Mouse (Mus musculus) left cerebral cortex, postnatal 36 days (tissue): ENCODE data around the gene Dnajc13. TPM values are rescaled to one million over a fixed set of nuclear protein-coding genes. Genes with fewer than 3 reads are reported as not detected.

Experiments
- DNase-seq, 2 experiments: peaks; one replicate each; pipeline ENCODE4 v3.0.0; 2021 to 2022; ENCODE audit warnings: low spot score in 2 of 2, mixed read lengths in 1 of 2
- intact Hi-C: fragments of 180-260 bp; cut with DNase I; formaldehyde crosslinking; loops from one replicate; pipeline ENCODE4 v1.15.1; 2025
- total RNA-seq, 2 experiments: library from RNA; stranded (reverse); gene quantifications; 2 replicates each; pipeline ENCODE4 v1.2.3; 2021

Gene Dnajc13
- total RNA-seq, 2 experiments from 2014 or later = 54.5 to 70.4 TPM

DNA sequence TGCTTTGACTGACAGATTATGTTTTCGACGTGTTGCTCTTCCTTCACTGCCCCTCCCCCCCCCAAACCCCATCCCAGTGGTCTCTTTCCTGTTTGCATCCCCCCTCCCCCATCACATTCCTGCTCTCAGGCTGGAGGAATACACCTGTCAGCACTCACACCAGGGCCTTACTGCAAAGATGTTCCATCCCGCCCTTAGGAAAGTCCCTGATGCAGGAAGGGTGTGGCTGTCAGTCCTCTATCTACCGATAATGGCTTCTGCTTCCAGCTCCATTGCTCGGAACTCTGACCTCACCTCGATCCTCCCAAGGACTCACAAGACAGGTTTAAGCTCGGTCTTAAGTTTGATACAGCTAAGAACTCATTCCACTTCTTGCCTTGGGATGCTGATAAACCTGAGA lies 116.0 kb downstream of the Dnajc13 start:
- no peak for DNase-seq
- intact Hi-C loops = no loop called here

DNA sequence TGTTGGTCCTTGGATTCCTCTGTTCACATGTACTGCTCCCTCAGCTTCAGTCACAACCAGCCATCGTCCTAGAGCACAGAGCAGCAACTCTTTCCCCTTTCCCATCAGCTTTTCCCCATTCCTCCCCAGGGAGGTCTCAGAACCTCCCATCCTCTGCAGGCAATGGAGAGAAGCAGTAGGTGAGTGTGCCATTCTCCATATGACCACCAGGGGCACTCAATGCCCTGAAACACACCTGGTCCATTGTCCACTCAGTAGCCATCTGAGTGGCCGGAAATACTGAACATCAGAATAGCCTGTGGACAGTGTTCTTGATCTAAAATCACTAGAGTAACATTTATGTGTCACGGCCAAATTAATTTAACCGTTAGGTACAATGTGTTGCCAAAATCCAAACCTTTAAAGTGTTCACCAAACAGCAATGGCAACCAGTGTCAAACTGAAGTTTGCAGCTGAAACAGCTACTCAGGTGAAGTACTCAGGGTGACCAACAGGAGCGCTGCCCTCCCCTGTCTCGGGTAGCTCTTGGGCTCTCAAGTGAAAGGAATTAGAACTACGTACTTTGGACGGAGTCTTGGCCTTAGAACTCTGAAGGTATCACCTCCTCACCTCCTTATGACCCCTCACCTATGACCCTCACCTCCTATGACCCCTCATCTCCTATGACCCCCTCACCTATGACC lies 118.3 kb downstream of the Dnajc13 start:
- DNase-seq = no peak
- intact Hi-C loops = no loop called here

DNA sequence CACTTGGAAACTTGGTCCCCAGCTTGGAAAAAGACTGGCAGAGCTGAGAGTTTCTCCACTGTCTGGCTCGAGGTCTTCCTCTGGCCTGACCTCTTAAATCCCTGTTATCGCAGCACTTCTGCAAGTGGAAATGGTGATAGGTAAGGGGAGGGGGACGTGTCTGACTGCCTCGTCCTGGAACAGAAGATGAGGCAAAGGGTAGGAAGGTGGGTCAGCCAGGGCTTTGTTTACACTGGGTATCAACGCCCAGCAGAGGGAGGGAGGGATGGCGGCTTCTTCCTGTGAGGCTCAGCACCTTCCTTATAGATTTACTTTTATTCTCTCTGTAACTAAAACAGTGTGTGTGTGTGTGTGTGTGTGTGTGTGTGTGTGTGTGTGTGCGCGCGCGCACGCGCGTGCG lies 119.9 kb downstream of the Dnajc13 start:
- intact Hi-C loops = no loop called here
- no peak for DNase-seq

DNA sequence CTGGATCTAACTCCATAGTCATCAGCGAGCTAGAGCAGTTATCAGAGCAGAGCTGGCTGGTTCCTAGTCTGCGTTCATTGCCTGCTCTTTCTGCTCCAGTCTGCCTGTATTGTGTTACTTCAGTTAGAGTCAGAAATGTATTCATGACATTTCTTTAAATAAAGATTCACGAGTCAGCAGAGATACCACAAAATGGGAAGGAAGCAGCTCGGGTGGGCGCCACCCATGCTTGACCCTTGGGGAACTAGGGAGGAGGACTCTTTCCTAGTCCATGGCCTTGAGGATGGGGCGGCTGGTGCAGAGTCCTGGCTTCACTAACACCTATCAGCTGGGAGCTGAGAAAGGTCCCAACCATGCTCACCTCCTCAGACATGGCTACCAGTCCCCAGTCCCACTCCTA lies 122.4 kb downstream of the Dnajc13 start:
- intact Hi-C loops = no loop called here
- no peak for DNase-seq

DNA sequence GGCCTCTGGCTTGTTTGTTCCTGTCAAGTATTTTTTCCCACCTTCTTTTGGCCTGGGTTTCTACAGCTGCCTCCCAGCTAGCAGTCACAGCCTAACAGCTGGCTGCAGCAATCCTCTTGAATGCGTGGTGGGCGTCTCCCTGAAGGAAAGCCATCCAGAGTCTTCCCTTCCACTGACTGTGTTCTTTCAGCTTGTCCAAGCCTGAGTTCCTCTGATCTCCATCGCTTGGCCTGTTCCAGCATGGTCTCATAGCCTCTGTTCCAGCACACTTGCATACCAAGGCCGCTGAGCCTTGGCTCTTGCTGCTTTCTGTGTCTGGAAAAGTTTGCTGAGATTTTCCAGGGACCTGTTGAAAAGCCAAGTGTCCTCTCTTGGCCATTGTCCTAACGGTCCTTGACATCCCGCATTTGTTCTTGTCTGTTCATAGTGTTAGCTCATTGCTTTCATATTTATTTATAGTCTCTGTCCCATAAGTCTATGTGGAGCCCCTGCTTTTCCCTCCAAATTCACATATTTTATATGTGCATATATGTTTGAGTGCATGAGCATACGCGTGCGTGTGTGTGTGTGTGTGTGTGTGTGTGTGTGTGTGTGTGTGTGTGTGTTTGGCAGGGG lies 132.5 kb downstream of the Dnajc13 start:
- no peak for DNase-seq
- intact Hi-C loops = no loop called here

DNA sequence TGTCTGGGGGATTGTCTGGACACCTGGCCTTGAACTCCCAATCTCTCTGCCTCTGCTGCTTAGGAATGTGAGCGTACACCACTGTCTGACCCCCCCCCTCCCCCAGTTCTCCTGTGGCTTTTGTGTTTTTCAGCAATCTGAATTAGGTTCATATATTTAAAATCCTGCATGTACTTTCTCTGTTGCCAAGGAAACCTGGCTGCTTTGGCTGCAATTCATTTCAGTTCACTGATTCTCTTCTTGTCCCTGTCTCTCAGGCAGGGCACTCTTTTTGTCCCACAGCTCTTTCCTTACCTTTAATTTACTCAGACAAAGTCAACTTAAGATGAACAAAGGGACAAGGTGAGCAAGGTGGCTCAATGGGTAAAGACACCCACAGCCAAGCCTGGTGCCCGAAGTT lies 134.6 kb downstream of the Dnajc13 start:
- peak in 1 of 2 experiments; percentile 30 for DNase-seq

DNA sequence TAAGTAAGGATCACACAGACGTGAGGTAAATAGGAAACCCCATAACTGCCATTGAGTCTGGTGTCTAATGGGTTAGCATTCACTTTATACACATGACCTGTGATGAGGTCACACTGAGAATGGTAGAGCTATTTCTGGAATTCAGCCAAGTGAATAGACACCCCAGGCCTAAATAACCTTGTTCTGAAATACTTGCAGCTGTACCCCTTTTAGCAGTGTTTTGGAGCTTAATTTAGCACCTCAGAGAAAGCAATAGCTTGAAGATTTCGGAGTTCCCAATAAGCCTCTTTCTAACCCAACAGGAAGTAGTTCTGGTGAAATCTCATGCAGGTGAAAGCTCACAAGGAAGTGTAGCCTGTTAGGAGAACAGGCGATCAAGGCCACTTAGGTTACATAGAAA lies 135.9 kb downstream of the Dnajc13 start, which contains the start of gene Ackr4:
TSS of gene Ackr4 (minus strand) at position 101 of the 400 bp plus-strand sequence.
- no peak for DNase-seq
- intact Hi-C loops = no loop called here

More for the DNA sequence above, 134.6 kb downstream of the Dnajc13 start:
- intact Hi-C loops = no loop called here

DNA sequence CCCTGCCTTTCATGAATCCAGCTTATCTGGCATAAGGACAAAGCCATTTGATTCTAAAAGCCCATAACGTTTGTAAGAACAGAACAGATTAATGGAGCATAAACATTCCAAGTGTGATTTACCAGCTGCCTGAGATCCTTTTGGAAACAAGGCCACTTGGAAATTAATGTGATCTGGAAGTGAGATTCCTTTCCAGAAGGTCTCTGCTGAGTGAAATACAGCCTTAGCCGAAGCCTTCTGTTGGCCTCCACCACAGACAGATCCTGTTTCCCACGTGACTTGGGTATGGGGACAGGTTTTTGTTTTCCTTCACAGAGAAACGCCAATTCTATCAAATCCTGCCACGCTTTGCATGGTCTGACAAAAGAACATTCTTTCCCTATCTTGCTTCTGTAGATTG lies 139.1 kb downstream of the Dnajc13 start:
- DNase-seq = no peak
- intact Hi-C loops = no loop called here

DNA sequence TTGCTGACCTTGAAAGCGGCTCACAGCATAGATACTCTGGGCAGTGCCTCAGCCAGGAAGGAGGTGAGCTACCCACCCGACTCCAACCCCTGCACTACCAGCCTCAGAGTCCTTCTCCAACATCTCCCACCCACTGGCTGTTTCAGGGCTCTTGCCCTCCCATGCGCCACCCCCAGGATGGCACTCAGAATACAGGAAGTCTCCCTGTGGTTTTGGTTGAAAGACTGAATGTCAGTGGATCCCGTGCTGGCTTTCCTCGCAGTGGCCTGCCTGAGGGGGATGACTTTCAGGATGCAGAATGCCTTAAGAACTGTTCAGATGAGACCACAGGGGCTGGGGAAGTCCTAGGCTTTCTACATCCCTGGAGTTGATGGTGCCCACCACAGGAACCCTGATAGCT lies 139.6 kb downstream of the Dnajc13 start:
- intact Hi-C loops = no loop called here
- no peak for DNase-seq

DNA sequence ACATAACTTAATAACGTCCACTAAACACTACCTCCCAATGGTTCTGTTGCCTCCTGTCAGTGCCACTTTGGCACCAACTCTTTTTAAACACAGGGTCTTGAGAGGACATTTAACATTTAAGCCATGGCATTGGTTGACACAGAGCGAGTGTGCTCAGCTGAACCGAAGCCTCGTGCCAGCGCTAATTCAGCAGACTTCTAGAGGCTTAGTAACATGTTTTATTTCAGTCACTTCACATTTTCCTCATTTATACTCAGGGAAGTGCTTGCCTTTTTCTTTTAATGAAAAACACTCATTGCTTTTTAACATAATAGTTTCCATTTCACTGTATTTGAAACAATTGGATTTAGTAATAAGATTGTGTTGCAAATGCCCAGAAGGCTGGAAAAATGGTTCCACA lies 153.6 kb downstream of the Dnajc13 start:
- DNase-seq = no peak
- intact Hi-C loops = no loop called here

DNA sequence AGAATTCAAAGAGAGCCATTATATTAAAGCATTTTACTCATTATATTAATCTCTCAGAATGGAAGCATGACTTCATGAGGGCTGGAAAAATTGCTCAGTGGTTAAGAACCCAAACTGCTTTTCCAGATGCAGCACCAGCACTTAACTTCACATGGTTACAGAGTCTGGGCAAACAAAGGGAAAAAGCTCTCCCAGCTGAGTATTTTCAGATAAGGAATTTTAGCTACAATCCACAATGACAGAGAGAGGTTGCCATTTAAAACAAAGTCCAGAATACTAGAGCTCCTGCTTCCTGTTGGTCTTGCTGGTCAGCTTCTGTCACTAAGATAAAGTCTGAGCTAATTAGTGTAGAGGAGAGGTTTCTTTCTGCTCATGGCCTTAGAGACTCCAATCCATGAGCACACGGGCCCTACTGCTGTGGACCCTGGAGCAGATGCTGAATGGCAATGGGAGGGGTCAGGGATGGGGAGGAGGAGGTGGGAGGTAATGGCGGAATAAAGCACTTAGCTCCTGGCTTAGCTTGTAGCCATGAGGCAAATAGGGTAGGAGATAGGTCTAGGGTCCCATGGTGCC lies 154.1 kb downstream of the Dnajc13 start:
- DNase-seq = no peak

DNA sequence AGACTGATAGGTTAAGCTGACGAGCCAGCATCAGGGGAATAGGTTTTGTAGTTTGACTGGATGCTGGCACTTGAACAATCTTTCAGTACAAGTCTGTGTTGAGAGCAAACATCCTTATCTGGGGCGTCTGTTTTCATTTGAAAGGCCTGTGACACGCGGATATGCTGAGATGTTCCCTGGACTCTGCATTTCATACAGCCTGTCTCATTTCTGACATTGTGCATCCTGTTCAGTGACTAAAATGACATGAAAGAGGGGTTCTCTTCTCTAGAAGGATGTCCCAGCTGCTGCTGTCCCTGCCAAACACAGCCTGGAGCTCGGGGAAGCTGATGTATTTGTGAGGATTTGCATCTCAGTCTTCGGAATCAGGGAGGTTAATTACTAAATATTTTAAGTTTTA lies 155.2 kb downstream of the Dnajc13 start:
- intact Hi-C loops = no loop called here
- DNase-seq = no peak

More for the DNA sequence above, 154.1 kb downstream of the Dnajc13 start:
- intact Hi-C loops = no loop called here

DNA sequence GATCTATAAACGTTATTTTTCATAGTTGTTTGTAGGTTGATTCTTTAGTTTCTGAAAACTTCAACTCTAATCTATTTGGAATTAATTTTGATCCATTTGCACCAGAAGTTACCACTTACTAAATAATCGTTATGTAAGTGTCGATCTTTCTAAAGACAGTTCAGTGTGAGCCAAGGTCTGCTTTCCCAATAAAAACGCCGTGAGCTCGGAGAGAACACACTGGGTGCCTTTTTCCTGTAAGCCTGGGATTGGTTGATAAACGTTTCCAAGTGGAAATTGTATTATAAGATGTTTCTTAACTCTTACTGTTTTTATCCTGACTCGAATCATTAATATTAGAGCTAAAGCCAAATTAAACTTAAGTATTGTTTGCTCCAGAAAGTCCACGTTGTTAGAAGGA lies 155.8 kb downstream of the Dnajc13 start:
- no peak for DNase-seq
- intact Hi-C loops = no loop called here

DNA sequence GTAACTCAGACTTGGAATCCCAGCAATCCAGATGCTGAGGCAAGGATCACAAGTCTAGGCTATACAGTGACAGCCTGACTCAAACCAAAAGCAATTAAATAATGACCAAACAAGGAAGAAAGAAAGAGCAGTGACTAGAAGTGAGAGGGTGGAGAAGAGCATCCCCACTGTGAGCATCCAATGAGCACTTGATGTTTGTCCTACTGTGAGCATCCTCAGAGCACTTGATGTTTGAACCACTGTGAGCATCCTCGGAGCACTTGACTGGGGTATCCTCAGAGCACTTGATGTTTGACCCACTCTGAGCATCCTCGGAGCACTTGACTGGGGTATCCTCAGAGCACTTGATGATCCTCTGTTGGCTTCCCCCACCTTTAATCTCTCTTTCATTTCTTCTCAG lies 157.7 kb downstream of the Dnajc13 start:
- intact Hi-C loops = no loop called here
- no peak for DNase-seq

DNA sequence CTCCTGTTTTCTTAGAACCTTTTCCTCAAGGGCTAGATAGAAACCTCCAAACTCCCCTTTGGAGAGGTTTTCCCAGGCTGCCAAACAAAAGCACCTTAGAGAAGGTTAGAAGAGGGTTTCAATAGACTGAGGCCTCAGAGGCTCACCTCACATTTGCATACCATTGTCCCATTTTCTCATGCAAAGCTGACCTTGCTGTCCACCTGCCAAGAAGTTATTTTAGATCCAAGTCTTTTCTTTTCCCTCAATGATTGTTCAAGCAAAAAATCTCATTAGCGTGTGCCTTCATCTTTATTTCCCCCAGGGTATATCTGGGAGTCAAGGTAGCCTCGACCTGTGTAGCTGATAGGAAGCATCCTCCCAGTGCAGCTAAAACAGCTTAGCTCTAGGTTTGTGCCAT lies 159.8 kb downstream of the Dnajc13 start:
- intact Hi-C loops = no loop called here
- no peak for DNase-seq

DNA sequence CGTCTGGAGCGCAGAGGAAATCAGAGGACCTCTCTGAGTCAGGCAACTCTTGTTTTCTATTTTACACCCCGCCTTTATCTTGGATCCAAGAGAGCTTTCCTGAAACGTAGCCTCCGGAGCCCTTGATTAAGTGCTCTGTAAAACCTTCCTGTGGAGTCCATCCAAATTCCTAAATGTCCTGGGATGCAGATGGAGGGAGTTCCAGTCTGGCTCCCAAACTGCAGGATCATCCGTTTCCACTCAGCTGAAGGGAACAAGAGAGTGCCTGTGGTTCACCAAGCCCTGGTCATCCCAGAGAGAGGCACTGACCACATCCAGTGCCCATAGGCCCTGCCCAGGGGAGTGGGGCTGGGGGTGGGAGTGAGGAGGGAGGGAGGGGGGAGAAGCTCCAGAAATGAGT lies 160.4 kb downstream of the Dnajc13 start:
- no peak for DNase-seq
- intact Hi-C loops = no loop called here

DNA sequence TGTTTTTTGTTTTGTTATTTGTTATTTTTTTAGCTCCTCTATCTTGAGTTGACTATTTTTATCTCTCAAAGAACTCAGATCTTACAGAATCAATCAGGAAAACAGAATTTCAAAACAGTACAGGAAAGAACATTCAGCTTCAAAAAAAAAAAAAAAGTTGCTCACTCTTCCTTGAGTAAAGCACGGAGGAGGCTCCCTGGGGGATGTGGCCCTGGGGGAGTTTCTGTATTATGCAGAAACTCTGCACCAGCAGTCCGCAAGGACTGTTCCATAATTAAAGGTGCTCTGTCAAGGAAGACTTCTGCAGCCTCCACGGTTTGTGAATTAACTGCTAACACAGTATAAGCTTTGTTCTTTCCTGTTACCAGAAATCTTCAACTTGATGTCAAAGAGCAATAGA lies 161.3 kb downstream of the Dnajc13 start:
- intact Hi-C loops = no loop called here
- DNase-seq = no peak
